Mouse (Mus musculus) stomach, postnatal 0 days (tissue): Measurements from ENCODE around the gene Kdm2b.

ENCODE experiments used
- CTCF ChIP-seq: IDR thresholded peaks from 2 replicates; pipeline ENCODE4 v1.5.1; 2016; ENCODE audit warnings: antibody characterized with exemption, low read depth, mild to moderate bottlenecking, moderate library complexity
- EP300 ChIP-seq: optimal IDR thresholded peaks from 2 replicates; pipeline ENCODE3; 2016; ENCODE audit warnings: antibody characterized with exemption

DNA sequence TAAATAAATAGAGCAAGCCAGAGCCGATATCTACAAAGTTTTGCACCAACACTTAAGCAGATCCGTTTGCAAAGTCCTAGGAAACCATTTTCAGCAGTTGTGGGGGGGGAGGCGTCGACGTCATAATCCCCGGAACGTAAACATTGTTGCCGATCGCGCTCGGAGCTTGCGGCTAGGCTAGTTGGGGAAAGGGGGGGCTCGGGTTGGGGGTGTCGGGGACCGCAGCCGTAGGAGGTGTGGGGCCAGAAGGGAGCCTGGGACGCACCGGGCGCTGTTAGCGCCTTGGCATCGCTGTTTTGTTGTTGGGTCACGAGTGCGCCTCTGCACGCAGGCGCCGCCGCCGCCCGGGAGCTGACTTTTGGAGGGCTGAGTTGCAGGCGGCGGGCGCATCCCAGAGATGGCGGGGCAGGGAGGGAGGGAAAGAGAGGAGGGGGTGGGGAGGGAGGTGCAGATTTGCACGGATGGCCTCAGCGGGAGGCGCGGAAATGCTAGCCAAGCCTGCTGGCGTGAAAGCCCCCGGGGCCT lies 560 bp downstream of the Kdm2b start:
- TF ChIP-seq EP300, result no peak
- no peak for TF ChIP-seq CTCF
